Mouse (Mus musculus): ENCODE data around the gene Ins2.

The Ins2 gene

GRCm38 (mm10) chr7:142743281-142743680 lies at the start of gene Ins2:
TSS of gene Ins2 (minus strand) at chr7:142743381.
- DNase-seq (ENCODE audit: low spot score): no peak

GRCm38 (mm10) chr7:142792650-142793275 lies 49.6 kb upstream of the Ins2 start:
- no peak for DNase-seq (ENCODE audit: low spot score)

GRCm38 (mm10) chr7:142789667-142790066 lies 46.5 kb upstream of the Ins2 start:
- no peak for DNase-seq (ENCODE audit: low spot score)

GRCm38 (mm10) chr7:142737772-142738171 lies 5.4 kb downstream of the Ins2 start:
- DNase-seq (ENCODE audit: low spot score): peak; percentile 53

GRCm38 (mm10) chr7:142736943-142737490 lies 6.2 kb downstream of the Ins2 start:
- DNase-seq (ENCODE audit: low spot score): peak; percentile 40

GRCm38 (mm10) chr7:142725973-142726372 lies 17.2 kb downstream of the Ins2 start:
- DNase-seq (ENCODE audit: low spot score): no peak

- peak; percentile 12 for DNase-seq (ENCODE audit: low spot score)
Measured at GRCm38 (mm10) chr7:142720725-142721124, 22.5 kb downstream of the Ins2 start.

- DNase-seq (ENCODE audit: low spot score): peak; percentile 39
Measured at GRCm38 (mm10) chr7:142714783-142715498, 28.2 kb downstream of the Ins2 start.

- no peak for DNase-seq (ENCODE audit: low spot score)
Measured at GRCm38 (mm10) chr7:142706873-142707272, 36.3 kb downstream of the Ins2 start.

- DNase-seq (ENCODE audit: low spot score): no peak
Measured at GRCm38 (mm10) chr7:142699334-142699860, 43.8 kb downstream of the Ins2 start.

- DNase-seq (ENCODE audit: low spot score): no peak
Measured at GRCm38 (mm10) chr7:142678611-142679010, 64.6 kb downstream of the Ins2 start.

- DNase-seq (ENCODE audit: low spot score): peak; percentile 47
Measured at GRCm38 (mm10) chr7:142675644-142676043, 67.5 kb downstream of the Ins2 start.

GRCm38 (mm10) chr7:142675141-142675540 lies 68.0 kb downstream of the Ins2 start:
- no peak for DNase-seq (ENCODE audit: low spot score)

- DNase-seq (ENCODE audit: low spot score): peak; percentile 15
Measured at GRCm38 (mm10) chr7:142672120-142672519, 71.1 kb downstream of the Ins2 start.

- DNase-seq (ENCODE audit: low spot score): no peak
Measured at GRCm38 (mm10) chr7:142671067-142671466, 72.1 kb downstream of the Ins2 start.

- DNase-seq (ENCODE audit: low spot score): no peak
Measured at GRCm38 (mm10) chr7:142669751-142670625, 73.2 kb downstream of the Ins2 start, which contains the start of gene Gm49394. TSS of gene Gm49394 (minus strand) at chr7:142669942.

GRCm38 (mm10) chr7:142668328-142668727 lies 74.9 kb downstream of the Ins2 start:
- DNase-seq (ENCODE audit: low spot score): no peak

- DNase-seq (ENCODE audit: low spot score): no peak
Measured at GRCm38 (mm10) chr7:142667521-142667920, 75.7 kb downstream of the Ins2 start.

- DNase-seq (ENCODE audit: low spot score): no peak
Measured at GRCm38 (mm10) chr7:142666659-142667058, 76.5 kb downstream of the Ins2 start, which contains the start of gene Igf2. TSS of gene Igf2 (minus strand) at chr7:142666816.

- DNase-seq (ENCODE audit: low spot score): no peak
Measured at GRCm38 (mm10) chr7:142666109-142666508, 77.1 kb downstream of the Ins2 start.

- DNase-seq (ENCODE audit: low spot score): no peak
Measured at GRCm38 (mm10) chr7:142665364-142665763, 77.8 kb downstream of the Ins2 start.

GRCm38 (mm10) chr7:142664465-142665029 lies 78.6 kb downstream of the Ins2 start:
- DNase-seq (ENCODE audit: low spot score): no peak
